Mouse (Mus musculus) c-Kit-negative CD71-positive TER-119-positive erythroid progenitor cells, embryonic 14.5 days (primary cell): Measurements from ENCODE around the gene Cfap65.

Source experiments
- DNase-seq: peaks from one replicate; pipeline ENCODE4 v3.0.0-alpha.2; 2013; ENCODE audit warnings: low read depth, low spot score

The Cfap65 gene

DNA sequence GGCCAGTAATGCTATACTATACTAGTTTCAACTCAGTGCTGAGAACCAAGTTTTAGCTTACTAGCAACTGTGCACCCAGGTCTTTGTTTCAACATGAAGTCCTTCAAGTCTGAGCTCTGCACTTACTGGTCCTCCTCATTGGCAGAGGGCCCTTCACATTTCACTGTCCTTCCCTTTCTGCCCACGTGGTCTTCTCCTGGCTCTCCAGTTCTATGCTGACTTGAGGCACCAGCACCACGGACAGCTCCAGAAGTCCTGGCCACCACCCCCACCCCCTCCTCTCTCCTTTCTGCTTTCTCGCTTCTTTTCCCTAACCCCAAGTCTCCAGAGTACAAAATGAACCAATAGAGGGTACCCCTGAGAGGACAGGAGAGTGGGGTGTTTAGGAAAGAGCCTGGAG is 4.4 kb upstream of the Cfap65 start:
- DNase-seq: no peak

- no peak for DNase-seq
Measured at GRCm38 (mm10) chr1:74936221-74936830, 927 bp upstream of the Cfap65 start.

DNA sequence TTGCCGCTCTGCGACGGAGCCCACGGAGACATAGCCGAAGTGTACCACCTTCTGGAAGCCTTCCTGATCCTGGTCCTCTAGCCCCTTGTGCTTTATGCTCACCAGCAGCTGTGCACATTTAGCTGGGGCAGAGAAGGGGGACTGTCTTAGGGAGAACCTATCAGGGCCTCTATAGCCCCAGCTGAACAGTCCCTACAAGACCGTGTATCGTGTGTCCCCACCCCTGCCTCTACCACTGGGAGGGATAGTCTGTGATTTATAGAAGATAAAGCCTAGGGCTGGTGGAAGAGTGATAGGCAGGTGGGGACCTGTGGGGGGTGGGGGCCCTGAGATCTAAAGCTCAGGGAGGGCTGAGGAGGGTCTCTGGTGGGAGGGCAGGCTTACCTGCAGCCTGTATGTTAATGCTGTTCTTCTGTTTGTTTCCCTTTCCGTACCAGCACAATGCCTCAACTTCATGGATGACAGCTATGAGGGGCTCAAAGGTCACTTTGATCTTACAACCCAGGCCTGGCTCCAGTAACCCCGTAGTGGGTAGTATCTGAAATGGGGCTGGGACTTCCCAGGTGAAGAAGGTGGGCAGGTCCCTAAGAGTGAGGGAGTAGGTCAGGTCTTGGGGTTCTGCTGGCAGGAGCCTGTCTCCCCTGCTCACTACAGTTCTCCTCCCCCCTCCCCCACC is 7.6 kb downstream of the Cfap65 start:
- no peak for DNase-seq

- DNase-seq: no peak
Measured at GRCm38 (mm10) chr1:74926721-74927120, 8.7 kb downstream of the Cfap65 start.

DNA sequence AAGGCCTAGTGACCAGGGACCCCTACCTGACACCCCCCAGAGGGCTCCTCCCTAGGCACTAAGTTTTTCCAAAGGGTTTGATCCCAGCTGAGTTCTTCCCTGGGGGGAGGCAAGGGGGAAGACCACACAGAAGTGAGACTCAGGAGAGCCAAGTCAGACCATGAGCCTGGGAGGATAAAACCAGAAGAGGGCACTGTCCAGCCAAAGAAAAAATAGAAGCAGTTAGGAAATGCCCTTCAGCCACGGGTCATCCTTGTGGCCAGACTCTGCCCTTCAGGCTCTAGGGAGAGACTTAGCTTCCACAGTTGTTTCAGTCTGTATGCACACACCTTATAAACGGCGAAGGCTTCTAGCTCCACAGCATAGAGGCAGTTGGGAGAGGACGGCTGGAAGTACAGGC is 10.9 kb downstream of the Cfap65 start:
- DNase-seq: no peak

DNA sequence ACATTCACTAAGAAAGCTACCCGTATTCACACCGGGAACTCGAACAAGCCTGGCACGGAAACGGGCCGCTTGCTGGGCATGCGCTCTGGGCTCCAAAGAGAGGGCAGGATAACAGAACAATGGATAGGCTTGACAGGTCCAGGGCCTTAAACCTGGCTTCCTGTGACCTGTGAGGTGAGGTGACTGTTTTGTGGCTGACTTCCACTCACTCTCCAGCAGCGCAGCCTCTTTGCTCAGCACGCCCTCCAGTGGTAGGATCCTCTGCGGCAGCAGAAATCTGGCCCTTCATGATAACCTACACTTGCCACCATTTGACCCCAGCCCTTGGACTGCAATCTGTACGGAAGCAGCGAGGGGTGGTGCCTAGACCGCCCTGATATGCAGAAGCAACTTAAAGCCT is 19.7 kb downstream of the Cfap65 start:
- DNase-seq: no peak

GRCm38 (mm10) chr1:74902191-74902590 is 33.2 kb downstream of the Cfap65 start:
- no peak for DNase-seq

- no peak for DNase-seq
Measured at GRCm38 (mm10) chr1:74901686-74902085, 33.7 kb downstream of the Cfap65 start.

GRCm38 (mm10) chr1:74900341-74901285 is 34.8 kb downstream of the Cfap65 start:
- no peak for DNase-seq

GRCm38 (mm10) chr1:74898656-74899431 is 36.6 kb downstream of the Cfap65 start:
- DNase-seq: no peak

DNA sequence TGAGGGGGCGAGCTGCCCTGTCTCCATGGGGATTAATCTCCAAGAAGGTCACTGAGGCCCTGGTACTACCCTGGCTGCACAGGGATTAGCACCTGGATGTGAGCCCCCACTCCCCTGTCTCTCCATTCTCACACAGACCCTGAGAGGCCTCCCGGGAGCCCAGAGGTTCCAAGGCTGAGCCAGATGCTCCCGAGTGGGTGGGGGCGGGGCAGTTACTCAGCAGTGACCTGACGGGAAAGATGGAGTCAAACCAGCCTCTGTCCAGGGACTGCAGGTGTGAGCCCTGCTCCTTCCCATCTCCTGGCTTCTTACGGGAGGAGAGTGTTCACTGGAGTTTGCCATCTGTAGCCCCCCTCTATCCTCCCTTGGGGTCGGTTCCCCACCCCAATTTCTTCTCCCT is 37.4 kb downstream of the Cfap65 start:
- no peak for DNase-seq

- peak; percentile 13 for DNase-seq
Measured at GRCm38 (mm10) chr1:74894966-74895365, 40.4 kb downstream of the Cfap65 start.

DNA sequence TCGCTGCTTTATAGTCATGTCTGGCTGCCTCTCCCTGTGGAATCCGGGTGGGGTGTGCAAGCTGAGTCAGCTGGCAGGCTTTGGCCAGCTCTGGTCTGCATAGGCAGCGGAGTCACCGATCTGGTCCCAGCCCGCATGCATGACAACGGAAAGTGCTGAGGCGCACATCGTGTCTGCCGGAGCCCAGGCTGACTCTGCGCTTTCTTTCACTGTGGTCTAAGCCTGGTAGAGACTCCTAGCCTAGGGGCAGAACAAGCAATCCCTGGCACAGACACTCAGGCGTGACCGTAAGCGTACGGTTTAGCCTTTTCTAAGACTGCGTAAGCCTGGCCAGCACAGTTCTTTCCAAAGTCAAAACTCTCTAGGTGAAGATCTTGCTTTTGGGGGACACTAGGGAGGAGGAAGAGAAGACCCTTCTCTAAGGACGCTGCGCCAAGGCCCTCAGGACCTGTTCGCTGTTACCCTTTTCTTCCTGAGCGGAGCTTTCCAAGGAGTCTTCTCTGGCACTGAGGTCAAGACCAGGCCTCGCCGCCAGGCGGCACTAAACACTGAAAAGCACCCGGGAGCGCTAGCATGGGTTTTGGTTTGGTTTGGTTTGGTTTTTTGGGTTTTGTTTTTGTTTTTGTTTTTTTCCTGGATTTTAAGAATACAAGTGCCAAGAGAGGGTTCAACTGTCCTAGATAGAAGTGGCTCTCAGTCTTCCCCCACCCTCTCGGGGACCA is 42.1 kb downstream of the Cfap65 start, which contains the start of gene Cryba2:
Gene Cryba2, minus strand, starts transcription at position 10 of the 722 bp plus-strand sequence.
- DNase-seq: no peak

- DNase-seq: no peak
Measured at GRCm38 (mm10) chr1:74892351-74893133, 42.9 kb downstream of the Cfap65 start.

DNA sequence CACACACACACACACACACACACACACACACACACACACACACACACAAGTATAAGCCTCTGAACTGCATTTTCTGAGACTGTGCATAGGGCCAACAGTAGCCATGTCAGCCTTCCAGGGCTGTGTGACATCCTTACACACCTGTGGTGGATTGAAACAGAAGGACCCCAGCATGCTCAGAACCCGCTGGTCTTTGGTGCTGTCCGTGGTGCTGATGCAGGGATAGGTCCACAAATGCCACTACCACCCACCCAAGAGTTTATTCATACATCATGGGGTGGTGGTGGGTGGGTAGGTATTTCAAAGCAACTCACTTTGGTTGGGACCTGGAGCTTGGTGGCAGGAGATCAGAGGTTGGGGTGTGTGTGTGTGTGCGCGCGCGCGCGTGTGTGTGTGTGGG is 43.9 kb downstream of the Cfap65 start:
- DNase-seq: no peak

DNA sequence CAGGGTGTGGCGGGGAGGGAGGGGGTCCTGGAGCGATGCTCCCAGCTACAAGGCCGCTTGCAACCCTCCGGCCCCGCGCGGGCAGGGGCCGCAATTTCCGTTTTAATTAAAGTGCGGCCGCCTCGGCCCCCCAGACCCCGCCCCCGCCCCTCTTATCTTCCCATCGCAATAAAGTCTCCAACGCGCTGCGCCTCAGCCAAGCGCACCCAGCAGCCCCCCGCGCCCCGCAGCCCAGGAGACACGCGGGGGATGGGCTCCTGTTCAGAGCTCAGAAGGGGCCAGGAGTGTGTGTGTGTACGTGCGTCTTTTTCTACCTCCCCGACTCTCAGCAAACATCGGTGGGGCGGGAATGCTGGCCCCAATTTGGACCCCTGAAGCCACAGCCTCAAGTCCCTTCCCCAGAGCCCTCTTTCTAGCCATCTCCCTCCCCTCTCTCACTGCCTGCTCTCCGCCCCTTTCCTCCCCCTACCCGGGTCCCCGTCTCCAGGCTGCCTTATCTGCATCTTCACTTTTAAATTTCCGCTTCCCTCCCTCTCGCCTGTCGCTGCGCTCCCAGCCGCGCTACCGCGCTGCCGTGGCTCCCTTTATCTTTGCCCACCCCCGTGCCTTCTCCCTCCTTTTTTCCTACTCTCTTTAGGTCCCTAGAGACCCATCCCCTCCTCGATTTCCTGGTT is 49.9 kb downstream of the Cfap65 start, which contains the start of gene Fev:
Gene Fev, minus strand, starts transcription at position 51 of the 674 bp plus-strand sequence.
- no peak for DNase-seq

DNA sequence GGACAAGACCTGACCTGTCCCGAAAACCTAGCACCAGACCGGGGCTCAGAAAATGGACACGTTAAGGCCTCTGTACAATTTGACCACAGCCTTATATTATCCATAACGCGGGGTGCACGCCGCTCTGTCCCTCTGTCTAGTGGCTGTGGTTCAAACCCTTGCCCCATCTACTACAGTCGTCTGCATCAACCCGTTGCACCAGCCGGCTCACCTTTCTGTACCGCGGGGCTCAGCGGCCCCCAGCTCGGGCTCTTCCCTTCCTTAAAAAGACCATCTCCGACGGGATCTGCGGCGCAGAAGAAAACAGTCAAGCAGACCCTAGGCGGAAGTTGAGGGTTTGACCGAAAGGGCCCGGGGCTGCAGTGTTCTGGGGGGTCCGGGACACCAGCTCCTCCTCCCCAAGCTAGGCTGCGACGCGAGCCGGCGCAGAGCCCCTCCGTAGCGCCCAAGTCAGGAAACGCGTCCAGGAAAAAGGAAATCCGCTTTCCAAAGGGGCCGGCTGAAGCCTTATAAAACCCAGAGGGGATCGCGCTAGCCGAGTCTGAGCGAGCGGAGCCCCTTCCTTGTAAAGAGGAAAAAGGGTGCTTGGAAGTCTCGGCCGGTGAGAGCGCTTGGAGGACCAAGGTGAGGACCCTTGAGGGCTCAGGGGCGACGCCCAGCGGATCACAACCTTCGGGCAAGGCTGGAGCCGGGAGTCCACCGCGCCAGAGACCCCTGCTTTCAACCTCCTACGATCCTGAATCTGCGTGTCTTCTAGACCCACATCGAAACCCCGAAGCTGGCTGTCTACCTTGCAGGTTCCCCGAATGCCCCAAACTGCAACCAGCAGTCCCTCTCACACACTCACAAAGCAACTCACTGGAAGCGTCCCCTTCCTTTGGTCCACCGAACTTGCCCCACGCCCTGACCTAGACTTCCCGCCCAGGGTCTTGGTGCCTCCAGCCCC is 50.9 kb downstream of the Cfap65 start:
- DNase-seq: no peak

DNA sequence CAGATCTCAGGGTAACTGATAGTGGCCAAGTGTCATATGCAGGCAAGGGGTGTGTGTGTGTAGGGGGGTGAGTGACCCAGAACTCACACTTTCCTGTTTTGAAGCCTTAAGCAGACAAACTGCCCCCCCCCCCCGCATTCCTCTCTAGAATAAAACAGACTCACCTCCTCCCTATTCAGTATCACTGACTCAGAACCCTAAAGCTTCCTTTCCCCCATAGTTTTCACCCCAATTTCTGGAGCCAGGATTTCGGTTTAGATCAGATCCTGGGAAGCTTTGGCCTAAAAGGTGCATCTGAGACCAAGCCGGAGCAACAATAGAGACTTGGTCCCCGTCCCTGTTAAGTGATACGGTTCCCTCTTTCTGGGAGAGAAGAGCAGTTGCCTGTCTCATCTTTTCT is 52.0 kb downstream of the Cfap65 start:
- no peak for DNase-seq
